Mouse (Mus musculus): ENCODE results near the gene Acmsd. TPM values are rescaled to one million over a fixed set of nuclear protein-coding genes. Genes with fewer than 3 reads are reported as not detected.

The Acmsd gene
- polyA plus RNA-seq, 1 experiment from 2014 or later, result 0.08 TPM

- no peak overlapping the region for H3K27ac ChIP-seq (replicated peaks)
- H3K4me3 ChIP-seq, result no peak overlapping the region
- H3K36me3 ChIP-seq, result no peaks in the 10 kb centered on the region
- peaks cover 56% of the 10 kb centered on the region for H3K4me1 ChIP-seq (replicated peaks)
- H3K4me2 ChIP-seq, result no peak overlapping the region
- no peaks in the 10 kb centered on the region for H3K27me3 ChIP-seq
- no peak overlapping the region for H3K9ac ChIP-seq
- WGBS, result 92% methylated on average over 3 of the region's 3 CpGs
- ATAC-seq (ENCODE audit: low FRiP score, low read depth), result no peak
- H3K9me3 ChIP-seq, result no peaks in the 10 kb centered on the region
Measured at GRCm38 (mm10) chr1:127778611-127779010, 49.4 kb downstream of the Acmsd start.

- ATAC-seq (ENCODE audit: low FRiP score, low read depth), result no peak
- WGBS, result 33% methylated on average over 3 of the region's 3 CpGs
- Histone ChIP-seq H3K36me3 (no peaks in the 10 kb centered on the region), H3K27ac (replicated peaks) (no peak overlapping the region), H3K27me3 (no peaks in the 10 kb centered on the region), H3K9me3 (no peaks in the 10 kb centered on the region), H3K4me2 (no peak overlapping the region), H3K4me3 (no peak overlapping the region), H3K9ac (no peak overlapping the region), H3K4me1 (replicated peaks) (peaks cover 54% of the 10 kb centered on the region)
Measured at GRCm38 (mm10) chr1:127780142-127780541, 50.9 kb downstream of the Acmsd start.

GRCm38 (mm10) chr1:127780849-127781248, 51.6 kb downstream of the Acmsd start:
- H3K4me1 ChIP-seq (replicated peaks), result peaks cover 52% of the 10 kb centered on the region
- no peaks in the 10 kb centered on the region for H3K36me3 ChIP-seq
- no peak overlapping the region for H3K9ac ChIP-seq
- no peak overlapping the region for H3K4me2 ChIP-seq
- H3K27ac ChIP-seq (replicated peaks), result no peak overlapping the region
- H3K27me3 ChIP-seq, result no peaks in the 10 kb centered on the region
- WGBS, result 64% methylated on average over 2 of the region's 2 CpGs
- no peak overlapping the region for H3K4me3 ChIP-seq
- H3K9me3 ChIP-seq, result no peaks in the 10 kb centered on the region
- ATAC-seq (ENCODE audit: low FRiP score, low read depth), result no peak

GRCm38 (mm10) chr1:127783862-127784261, 54.6 kb downstream of the Acmsd start:
- Histone ChIP-seq H3K27me3 (no peaks in the 10 kb centered on the region), H3K36me3 (no peaks in the 10 kb centered on the region), H3K9ac (no peak overlapping the region), H3K4me1 (replicated peaks) (peaks cover 38% of the 10 kb centered on the region), H3K4me3 (no peak overlapping the region), H3K4me2 (no peak overlapping the region), H3K9me3 (no peaks in the 10 kb centered on the region), H3K27ac (replicated peaks) (no peak overlapping the region)
- no peak for ATAC-seq (ENCODE audit: low FRiP score, low read depth)

GRCm38 (mm10) chr1:127785882-127786281, 56.7 kb downstream of the Acmsd start:
- no peak overlapping the region for H3K4me2 ChIP-seq
- H3K27ac ChIP-seq (replicated peaks), result no peak overlapping the region
- ATAC-seq (ENCODE audit: low FRiP score, low read depth), result no peak
- no peak overlapping the region for H3K9ac ChIP-seq
- no peak overlapping the region for H3K4me3 ChIP-seq
- H3K36me3 ChIP-seq, result no peaks in the 10 kb centered on the region
- H3K27me3 ChIP-seq, result no peaks in the 10 kb centered on the region
- 73% methylated on average over 1 of the region's 1 CpGs for WGBS
- no peaks in the 10 kb centered on the region for H3K9me3 ChIP-seq
- H3K4me1 ChIP-seq (replicated peaks), result peaks cover 21% of the 10 kb centered on the region

GRCm38 (mm10) chr1:127788943-127789342, 59.7 kb downstream of the Acmsd start:
- H3K36me3 ChIP-seq, result peaks cover 6% of the 10 kb centered on the region
- H3K4me2 ChIP-seq, result no peak overlapping the region
- no peaks in the 10 kb centered on the region for H3K9me3 ChIP-seq
- no peak for ATAC-seq (ENCODE audit: low FRiP score, low read depth)
- H3K27ac ChIP-seq (replicated peaks), result no peak overlapping the region
- WGBS, result 88% methylated on average over 6 of the region's 6 CpGs
- H3K27me3 ChIP-seq, result no peaks in the 10 kb centered on the region
- no peak overlapping the region for H3K9ac ChIP-seq
- peaks cover 6% of the 10 kb centered on the region; the same call in 1 of the 2 replicates for H3K4me1 ChIP-seq (replicated peaks)
- H3K4me3 ChIP-seq, result no peak overlapping the region

- no peak overlapping the region for H3K4me3 ChIP-seq
- H3K4me1 ChIP-seq (replicated peaks), result no peaks in the 10 kb centered on the region
- H3K27me3 ChIP-seq, result no peaks in the 10 kb centered on the region
- H3K4me2 ChIP-seq, result no peak overlapping the region
- no peak overlapping the region for H3K9ac ChIP-seq
- peaks cover 9% of the 10 kb centered on the region for H3K36me3 ChIP-seq
- no peaks in the 10 kb centered on the region for H3K9me3 ChIP-seq
- H3K27ac ChIP-seq (replicated peaks), result no peak overlapping the region
- 96% methylated on average over 1 of the region's 1 CpGs for WGBS
- no peak for ATAC-seq (ENCODE audit: low FRiP score, low read depth)
Measured at GRCm38 (mm10) chr1:127793459-127793858, 64.2 kb downstream of the Acmsd start.

- 95% methylated on average over 6 of the region's 6 CpGs for WGBS
- H3K36me3 ChIP-seq, result peaks cover 12% of the 10 kb centered on the region
- no peaks in the 10 kb centered on the region for H3K9me3 ChIP-seq
Measured at GRCm38 (mm10) chr1:127795087-127795769, 66.0 kb downstream of the Acmsd start.

GRCm38 (mm10) chr1:127796341-127796740, 67.1 kb downstream of the Acmsd start:
- Histone ChIP-seq H3K36me3 (peaks cover 16% of the 10 kb centered on the region), H3K27ac (replicated peaks) (no peak overlapping the region), H3K9me3 (no peaks in the 10 kb centered on the region), H3K4me1 (replicated peaks) (no peaks in the 10 kb centered on the region), H3K9ac (no peak overlapping the region), H3K4me3 (no peak overlapping the region), H3K4me2 (no peak overlapping the region), H3K27me3 (no peaks in the 10 kb centered on the region)
- no peak for ATAC-seq (ENCODE audit: low FRiP score, low read depth)
- 83% methylated on average over 4 of the region's 4 CpGs for WGBS

More at GRCm38 (mm10) chr1:127795087-127795769, 66.0 kb downstream of the Acmsd start:
- no peak overlapping the region for H3K9ac ChIP-seq
- no peak overlapping the region for H3K27ac ChIP-seq (replicated peaks)
- no peak overlapping the region for H3K4me3 ChIP-seq
- H3K27me3 ChIP-seq, result no peaks in the 10 kb centered on the region
- H3K4me2 ChIP-seq, result no peak overlapping the region
- H3K4me1 ChIP-seq (replicated peaks), result no peaks in the 10 kb centered on the region
- no peak for ATAC-seq (ENCODE audit: low FRiP score, low read depth)

- Histone ChIP-seq H3K4me2 (no peak overlapping the region), H3K36me3 (peaks cover 16% of the 10 kb centered on the region), H3K27ac (replicated peaks) (no peak overlapping the region), H3K27me3 (no peaks in the 10 kb centered on the region), H3K4me1 (replicated peaks) (no peaks in the 10 kb centered on the region), H3K9me3 (no peaks in the 10 kb centered on the region), H3K4me3 (no peak overlapping the region), H3K9ac (no peak overlapping the region)
- WGBS, result 96% methylated on average over 1 of the region's 1 CpGs
- no peak for ATAC-seq (ENCODE audit: low FRiP score, low read depth)
Measured at GRCm38 (mm10) chr1:127796752-127797151, 67.5 kb downstream of the Acmsd start.

GRCm38 (mm10) chr1:127802916-127803315, 73.7 kb downstream of the Acmsd start:
- WGBS, result 87% methylated on average over 8 of the region's 8 CpGs
- H3K9me3 ChIP-seq, result no peaks in the 10 kb centered on the region
- no peaks in the 10 kb centered on the region for H3K27me3 ChIP-seq
- H3K9ac ChIP-seq, result no peak overlapping the region
- no peak overlapping the region for H3K4me2 ChIP-seq
- peaks cover 33% of the 10 kb centered on the region for H3K36me3 ChIP-seq
- H3K4me3 ChIP-seq, result no peak overlapping the region
- no peak overlapping the region for H3K27ac ChIP-seq (replicated peaks)
- ATAC-seq (ENCODE audit: low FRiP score, low read depth), result no peak
- H3K4me1 ChIP-seq (replicated peaks), result no peaks in the 10 kb centered on the region

GRCm38 (mm10) chr1:127808671-127809070, 79.5 kb downstream of the Acmsd start:
- Histone ChIP-seq H3K9ac (no peak overlapping the region), H3K4me2 (no peak overlapping the region), H3K27me3 (no peaks in the 10 kb centered on the region), H3K9me3 (no peaks in the 10 kb centered on the region), H3K4me3 (no peak overlapping the region), H3K4me1 (replicated peaks) (no peaks in the 10 kb centered on the region), H3K36me3 (peaks cover 7% of the 10 kb centered on the region), H3K27ac (replicated peaks) (no peak overlapping the region)
- ATAC-seq (ENCODE audit: low FRiP score, low read depth), result no peak
- WGBS, result 97% methylated on average over 7 of the region's 7 CpGs

- H3K36me3 ChIP-seq, result no peaks in the 10 kb centered on the region
- no peak overlapping the region for H3K9ac ChIP-seq
- WGBS, result 64% methylated on average over 7 of the region's 7 CpGs
- no peaks in the 10 kb centered on the region for H3K4me1 ChIP-seq (replicated peaks)
- no peaks in the 10 kb centered on the region for H3K27me3 ChIP-seq
- H3K4me3 ChIP-seq, result no peak overlapping the region
- H3K4me2 ChIP-seq, result no peak overlapping the region
- no peak for ATAC-seq (ENCODE audit: low FRiP score, low read depth)
- H3K9me3 ChIP-seq, result no peaks in the 10 kb centered on the region
- H3K27ac ChIP-seq (replicated peaks), result no peak overlapping the region
Measured at GRCm38 (mm10) chr1:127812929-127813328, 83.7 kb downstream of the Acmsd start.

Data from hindbrain, embryonic 15.5 days (tissue).